Mouse (Mus musculus) stomach, postnatal 0 days (tissue): ENCODE measurements around the gene Emc10.

ENCODE experiments used
- CTCF ChIP-seq: IDR thresholded peaks from 2 replicates; pipeline ENCODE4 v1.5.1; 2016; ENCODE audit warnings: antibody characterized with exemption, low read depth, mild to moderate bottlenecking, moderate library complexity
- EP300 ChIP-seq: optimal IDR thresholded peaks from 2 replicates; pipeline ENCODE3; 2016; ENCODE audit warnings: antibody characterized with exemption

GRCm38 (mm10) chr7:44443268-44444173, 52.8 kb downstream of the Emc10 start:
- TF ChIP-seq CTCF (0 out of 2 replicates have a peak, but pooled peaks have one; percentile 9), EP300 (no peak)
